Mouse (Mus musculus) stomach, postnatal 0 days (tissue): Measurements from ENCODE around the gene Crtap. TPM values are rescaled to one million over a fixed set of nuclear protein-coding genes. Genes with fewer than 3 reads are reported as not detected.
"Not testable (repeated sequence)": the region's sequence is repeated elsewhere in the genome, so short reads cannot be mapped to it uniquely, and the experiment has no call there.

Experiments
- ATAC-seq: fragments of 200-750 bp; cut with Nextera tagmentation; 2 replicates; pipeline ENCODE4 v1.8.0; 2017; ENCODE audit not compliant: low FRiP score, low TSS enrichment
- DNase-seq: peaks from one replicate; pipeline ENCODE4 v3.0.0-alpha.2; 2016; ENCODE audit warnings: low spot score
- H3K27ac ChIP-seq: fragments of 300-500 bp; sonication (generic); replicated peaks from 2 replicates; pipeline ENCODE4 v1.5.1; 2014; ENCODE audit warnings: mild to moderate bottlenecking, control low read depth
- H3K27me3 ChIP-seq: fragments of 300-500 bp; sonication (generic); 2 replicates; pipeline ENCODE4 v1.6.1; 2014; ENCODE audit warnings: low read length; ENCODE audit not compliant: control insufficient read depth, insufficient read depth
- H3K36me3 ChIP-seq: fragments of 300-500 bp; sonication (generic); 2 replicates; pipeline ENCODE4 v1.6.1; 2014; ENCODE audit warnings: low read length, mixed read lengths; ENCODE audit not compliant: control insufficient read depth, insufficient read depth
- H3K4me1 ChIP-seq: fragments of 300-500 bp; sonication (generic); replicated peaks from 2 replicates; pipeline ENCODE4 v1.6.1; 2014; ENCODE audit warnings: antibody characterized with exemption; ENCODE audit not compliant: control insufficient read depth, insufficient read depth
- H3K4me2 ChIP-seq: fragments of 300-500 bp; sonication (generic); replicated peaks from 2 replicates; pipeline ENCODE4 v1.6.1; 2014; ENCODE audit warnings: low read depth, mild to moderate bottlenecking, control low read depth, moderate library complexity
- H3K4me3 ChIP-seq: fragments of 300-500 bp; sonication (generic); 2 replicates; pipeline ENCODE4 v1.5.1; 2014; ENCODE audit warnings: low read depth, low read length, control low read depth
- H3K9ac ChIP-seq: fragments of 300-500 bp; sonication (generic); 2 replicates; pipeline ENCODE4 v1.6.1; 2014; ENCODE audit warnings: mild to moderate bottlenecking, low read length, control low read depth, mixed read lengths
- H3K9me3 ChIP-seq: fragments of 300-500 bp; sonication (generic); 2 replicates; pipeline ENCODE4 v1.6.1; 2016; ENCODE audit warnings: low read length; ENCODE audit not compliant: control insufficient read depth
- CTCF ChIP-seq: IDR thresholded peaks from 2 replicates; pipeline ENCODE4 v1.5.1; 2016; ENCODE audit warnings: antibody characterized with exemption, low read depth, mild to moderate bottlenecking, moderate library complexity
- EP300 ChIP-seq: optimal IDR thresholded peaks from 2 replicates; pipeline ENCODE3; 2016; ENCODE audit warnings: antibody characterized with exemption
- WGBS: fragments of 180-500 bp; shearing (Covaris S2); extraction: QIAGEN DNeasy Blood & Tissue Kit; methylation state at CpG from one replicate; pipeline ENCODE4 v1.1.7; 2014; 5-methylcytosine and 5-hydroxymethylcytosine counted together
- polyA plus RNA-seq: library from polyadenylated mRNA; unstranded; fragments of >200 nt; fragmentation: Nextera tagmentation; extraction: Ambion mirVana; gene quantifications from 2 replicates; pipeline ENCODE4 v1.2.1, GENCODE M21; 2015

Crtap gene
- polyA plus RNA-seq, 1 experiment from 2014 or later, result 85.5 TPM

- Histone ChIP-seq H3K27ac (peak overlapping the region; percentile 97), H3K9ac (peak overlapping the region; percentile 95), H3K9me3 (0 out of 2 replicates have a peak, but pooled peaks cover 6% of the 10 kb centered on the region), H3K36me3 (peaks cover 18% of the 10 kb centered on the region), H3K4me3 (peak overlapping the region; percentile 92), H3K4me1 (0 out of 2 replicates have a peak, but pooled peaks cover 2% of the 10 kb centered on the region), H3K4me2 (peak overlapping the region; percentile 73), H3K27me3 (no peaks in the 10 kb centered on the region)
- peak; percentile 13; the same call in 1 of the 2 replicates for ATAC-seq
- peak; percentile 60 for DNase-seq
- 2% methylated on average over 16 of the region's 16 CpGs for WGBS
- TF ChIP-seq EP300, result no peak
- TF ChIP-seq CTCF, result peak; percentile 61
Observed at GRCm38 (mm10) chr9:114401685-114402080, 11.2 kb upstream of the Crtap start.

GRCm38 (mm10) chr9:114400949-114401684 is 10.6 kb upstream of the Crtap start, which contains the start of the genes Glb1 and Tmppe:
Glb1 (plus strand) TSS chr9:114401076.
Tmppe (plus strand) TSS chr9:114401105.
- 0 out of 2 replicates have a peak, but pooled peaks cover 6% of the 10 kb centered on the region for H3K9me3 ChIP-seq
- peak within 1 kb of the TSS; percentile 92 for H3K4me3 ChIP-seq
- H3K4me1 ChIP-seq, result 0 out of 2 replicates have a peak, but pooled peaks cover 2% of the 10 kb centered on the region
- H3K27me3 ChIP-seq, result no peaks in the 10 kb centered on the region
- TF ChIP-seq EP300 (no peak), CTCF (peak; percentile 66)
- ATAC-seq (peak; percentile 95), DNase-seq (peak; percentile 93)
- under 1% methylated on average over 72 of the region's 73 CpGs for WGBS
- H3K27ac ChIP-seq, result peak within 1 kb of the TSS; percentile 97
- H3K4me2 ChIP-seq, result peak within 1 kb of the TSS; percentile 73
- peak within 1 kb of the TSS; percentile 95 for H3K9ac ChIP-seq
- peaks cover 18% of the 10 kb centered on the region for H3K36me3 ChIP-seq

GRCm38 (mm10) chr9:114400588-114400948 is 10.1 kb upstream of the Crtap start:
- H3K9ac ChIP-seq, result no peak overlapping the region; the same call in 1 of the 2 replicates
- H3K4me3 ChIP-seq, result peak overlapping the region; percentile 92
- H3K9me3 ChIP-seq, result 0 out of 2 replicates have a peak, but pooled peaks cover 6% of the 10 kb centered on the region
- ATAC-seq (no peak), DNase-seq (no peak)
- TF ChIP-seq EP300 (no peak), CTCF (no peak)
- WGBS, result 14% methylated on average over 5 of the region's 5 CpGs
- H3K27me3 ChIP-seq, result no peaks in the 10 kb centered on the region
- peaks cover 14% of the 10 kb centered on the region for H3K36me3 ChIP-seq
- peak overlapping the region; percentile 73 for H3K4me2 ChIP-seq
- H3K4me1 ChIP-seq, result 0 out of 2 replicates have a peak, but pooled peaks cover 2% of the 10 kb centered on the region
- H3K27ac ChIP-seq, result peak overlapping the region; percentile 97

- no peak overlapping the region for H3K4me3 ChIP-seq
- no peak overlapping the region for H3K4me2 ChIP-seq
- 90% methylated on average over 12 of the region's 12 CpGs for WGBS
- no peak overlapping the region for H3K27ac ChIP-seq
- no peaks in the 10 kb centered on the region for H3K27me3 ChIP-seq
- no peak overlapping the region for H3K9ac ChIP-seq
- no peak for TF ChIP-seq CTCF
- TF ChIP-seq EP300, result no peak
- 0 out of 2 replicates have a peak, but pooled peaks cover 3% of the 10 kb centered on the region for H3K9me3 ChIP-seq
- no peak for ATAC-seq
- DNase-seq, result no peak
- peaks cover 5% of the 10 kb centered on the region for H3K36me3 ChIP-seq
- H3K4me1 ChIP-seq, result 0 out of 2 replicates have a peak, but pooled peaks cover 2% of the 10 kb centered on the region
Observed at GRCm38 (mm10) chr9:114399680-114400079, 9.2 kb upstream of the Crtap start.

GRCm38 (mm10) chr9:114395258-114395657 is 4.8 kb upstream of the Crtap start:
- H3K36me3 ChIP-seq, result no peaks in the 10 kb centered on the region
- TF ChIP-seq EP300 (no peak), CTCF (no peak)
- no peaks in the 10 kb centered on the region for H3K27me3 ChIP-seq
- H3K4me1 ChIP-seq, result no peaks in the 10 kb centered on the region
- H3K27ac ChIP-seq, result no peak overlapping the region
- no peak overlapping the region for H3K9ac ChIP-seq
- WGBS, result 80% methylated on average over 4 of the region's 4 CpGs
- no peak overlapping the region for H3K4me3 ChIP-seq
- no peaks in the 10 kb centered on the region for H3K9me3 ChIP-seq
- no peak overlapping the region for H3K4me2 ChIP-seq
- DNase-seq (peak; percentile 46), ATAC-seq (peak; percentile 82)

GRCm38 (mm10) chr9:114394677-114395076 is 4.2 kb upstream of the Crtap start:
- no peaks in the 10 kb centered on the region for H3K36me3 ChIP-seq
- H3K27me3 ChIP-seq, result no peaks in the 10 kb centered on the region
- ATAC-seq, result no peak
- no peak for DNase-seq
- no peak overlapping the region for H3K4me2 ChIP-seq
- no peak overlapping the region for H3K9ac ChIP-seq
- no peaks in the 10 kb centered on the region for H3K4me1 ChIP-seq
- H3K9me3 ChIP-seq, result no peaks in the 10 kb centered on the region
- H3K4me3 ChIP-seq, result no peak overlapping the region
- WGBS, result 75% methylated on average over 8 of the region's 8 CpGs
- TF ChIP-seq CTCF (no peak), EP300 (no peak)
- H3K27ac ChIP-seq, result no peak overlapping the region

GRCm38 (mm10) chr9:114394136-114394535 is 3.7 kb upstream of the Crtap start:
- not testable (repeated sequence) for DNase-seq, ATAC-seq, H3K4me1 ChIP-seq, H3K4me3 ChIP-seq, H3K27me3 ChIP-seq, H3K27ac ChIP-seq, H3K4me2 ChIP-seq, H3K9ac ChIP-seq, H3K36me3 ChIP-seq, H3K9me3 ChIP-seq
- WGBS, result 53% methylated on average over 6 of the region's 6 CpGs
